Mouse (Mus musculus) cortical plate, adult 2 months (tissue): Measurements from ENCODE around the gene Ttyh1.

Experiments
- CTCF ChIP-seq: fragments of 200-500 bp; IDR thresholded peaks from 2 replicates; pipeline ENCODE4 v1.5.1; 2011; ENCODE audit warnings: mild to moderate bottlenecking, control low read depth, low read length; ENCODE audit not compliant: insufficient read depth; ENCODE audit errors: extremely low read depth
- POLR2A ChIP-seq: fragments of 200-500 bp; IDR thresholded peaks from 2 replicates; pipeline ENCODE4 v1.6.1; 2011; ENCODE audit warnings: mild to moderate bottlenecking, low read length, control low read depth; ENCODE audit not compliant: insufficient read depth; ENCODE audit errors: extremely low read depth

GRCm38 (mm10) chr7:4082804-4083203 is 36.4 kb upstream of the Ttyh1 start:
- TF ChIP-seq CTCF, result no peak
- TF ChIP-seq POLR2A, result no peak
